Mouse (Mus musculus) kidney, adult 2 months (tissue): ENCODE data around the gene Lsm10. TPM values are rescaled to one million over a fixed set of nuclear protein-coding genes. Genes with fewer than 3 reads are reported as not detected.

Experiments used
- DNase-seq: peaks from one replicate; pipeline ENCODE4 v3.0.0; 2021
- H3K27ac ChIP-seq: fragments of 200-500 bp; 2 replicates; pipeline ENCODE4 v1.5.1; 2012; ENCODE audit warnings: low read depth, low read length, control low read depth, inconsistent platforms; ENCODE audit not compliant: insufficient read depth
- H3K27me3 ChIP-seq: fragments of 200-500 bp; replicated peaks from 2 replicates; pipeline ENCODE4 v1.6.1; 2012; ENCODE audit warnings: mild to moderate bottlenecking, moderate library complexity, low read length, inconsistent platforms; ENCODE audit not compliant: control insufficient read depth, insufficient read depth
- H3K36me3 ChIP-seq: fragments of 200-500 bp; 2 replicates; pipeline ENCODE4 v1.6.1; 2012; ENCODE audit warnings: mild to moderate bottlenecking, moderate library complexity, low read length, inconsistent platforms; ENCODE audit not compliant: control insufficient read depth, insufficient read depth
- H3K4me1 ChIP-seq: fragments of 200-500 bp; 2 replicates; pipeline ENCODE4 v1.6.1; 2011; ENCODE audit warnings: low read length; ENCODE audit not compliant: control insufficient read depth, insufficient read depth
- H3K4me3 ChIP-seq: fragments of 200-500 bp; 2 replicates; pipeline ENCODE4 v1.5.1; 2011; ENCODE audit warnings: mild to moderate bottlenecking, low read depth, low read length, control low read depth; ENCODE audit not compliant: insufficient read depth
- CTCF ChIP-seq: fragments of 200-500 bp; conservative IDR thresholded peaks from 2 replicates; pipeline ENCODE4 v1.5.1; 2011; ENCODE audit warnings: low read depth, mild to moderate bottlenecking, control low read depth, low read length, moderate library complexity, mixed read lengths; ENCODE audit not compliant: insufficient read depth, insufficient read length
- POLR2A ChIP-seq: fragments of 200-500 bp; IDR thresholded peaks from one replicate; pipeline ENCODE4 v1.6.1; 2011; ENCODE audit warnings: low read depth, low read length, control low read depth
- WGBS: fragments of 180-500 bp; shearing (Covaris S2); methylation state at CpG from one replicate; pipeline ENCODE4 v1.1.7; 2018; 5-methylcytosine and 5-hydroxymethylcytosine counted together
- polyA plus RNA-seq: library from polyadenylated mRNA; depleted of rRNA; stranded (reverse); fragments of >200 nt; gene quantifications from 2 replicates; pipeline ENCODE4 v1.2.3, GENCODE M21; 2012

Lsm10 gene
- polyA plus RNA-seq, 1 experiment = 36.5 TPM

- WGBS = 10% methylated on average over 6 of the region's 6 CpGs
- H3K4me1 ChIP-seq = peaks cover 55% of the 10 kb centered on the region
- TF ChIP-seq CTCF = peak; percentile 70
- no peak for TF ChIP-seq POLR2A
- DNase-seq = peak; percentile 70
- 0 out of 2 replicates have a peak overlapping the region, but pooled peaks have one; percentile 36 for H3K27ac ChIP-seq
- H3K27me3 ChIP-seq = no peaks in the 10 kb centered on the region
- H3K36me3 ChIP-seq = no peaks in the 10 kb centered on the region
- H3K4me3 ChIP-seq = no peak overlapping the region
These were observed 17.5 kb downstream of the Lsm10 start for GRCm38 (mm10) chr4:126113943-126114342.

- Histone ChIP-seq H3K4me3 (no peak overlapping the region), H3K36me3 (no peaks in the 10 kb centered on the region), H3K27me3 (no peaks in the 10 kb centered on the region), H3K4me1 (peaks cover 44% of the 10 kb centered on the region), H3K27ac (0 out of 2 replicates have a peak overlapping the region, but pooled peaks have one; percentile 22)
- TF ChIP-seq POLR2A = no peak
- no peak for TF ChIP-seq CTCF
- 48% methylated on average over 9 of the region's 9 CpGs for WGBS
- peak; percentile 64 for DNase-seq
These were observed 19.0 kb downstream of the Lsm10 start for GRCm38 (mm10) chr4:126115411-126115810.

- TF ChIP-seq POLR2A (no peak), CTCF (no peak)
- no peak for DNase-seq
- Histone ChIP-seq H3K4me3 (no peak overlapping the region), H3K4me1 (peaks cover 38% of the 10 kb centered on the region), H3K27me3 (no peaks in the 10 kb centered on the region), H3K27ac (0 out of 2 replicates have a peak overlapping the region, but pooled peaks have one; percentile 10), H3K36me3 (no peaks in the 10 kb centered on the region)
- 47% methylated on average over 6 of the region's 6 CpGs for WGBS
These were observed 19.6 kb downstream of the Lsm10 start for GRCm38 (mm10) chr4:126115871-126116521.

- Histone ChIP-seq H3K4me3 (no peak overlapping the region), H3K27ac (no peak overlapping the region), H3K27me3 (no peaks in the 10 kb centered on the region), H3K4me1 (peaks cover 35% of the 10 kb centered on the region), H3K36me3 (no peaks in the 10 kb centered on the region; the same call in 1 of the 2 replicates)
- no peak for DNase-seq
- WGBS = 82% methylated on average over 8 of the region's 8 CpGs
- TF ChIP-seq CTCF (no peak), POLR2A (no peak)
These were observed 20.7 kb downstream of the Lsm10 start for GRCm38 (mm10) chr4:126117116-126117515.

GRCm38 (mm10) chr4:126118651-126119050 is 22.2 kb downstream of the Lsm10 start:
- Histone ChIP-seq H3K27me3 (no peaks in the 10 kb centered on the region), H3K4me1 (peaks cover 28% of the 10 kb centered on the region), H3K4me3 (no peak overlapping the region), H3K27ac (no peak overlapping the region), H3K36me3 (no peaks in the 10 kb centered on the region; the same call in 1 of the 2 replicates)
- DNase-seq = no peak
- TF ChIP-seq CTCF = no peak
- TF ChIP-seq POLR2A = no peak
- 83% methylated on average over 4 of the region's 4 CpGs for WGBS

DNA sequence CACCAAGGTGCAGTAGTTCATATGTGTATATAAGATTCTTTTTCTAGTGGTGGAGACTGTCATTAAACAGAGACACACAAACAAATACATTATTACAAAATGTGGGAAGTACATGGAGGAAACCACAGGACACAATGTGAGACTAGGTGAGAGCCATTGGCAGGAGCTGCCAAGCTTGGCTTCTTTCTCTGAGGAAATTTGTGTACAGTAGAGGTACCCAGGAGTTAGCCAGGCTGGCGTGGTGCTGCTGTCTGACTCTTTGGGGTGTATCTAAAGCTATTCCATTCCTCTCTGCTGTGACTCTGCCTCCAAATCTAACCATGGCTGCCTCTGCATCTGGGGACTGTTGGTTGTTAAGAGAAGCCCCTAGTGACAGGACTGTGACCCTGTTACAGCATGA is 22.6 kb downstream of the Lsm10 start:
- no peaks in the 10 kb centered on the region for H3K27me3 ChIP-seq
- no peak for DNase-seq
- WGBS = 89% methylated on average over 1 of the region's 1 CpGs

DNA sequence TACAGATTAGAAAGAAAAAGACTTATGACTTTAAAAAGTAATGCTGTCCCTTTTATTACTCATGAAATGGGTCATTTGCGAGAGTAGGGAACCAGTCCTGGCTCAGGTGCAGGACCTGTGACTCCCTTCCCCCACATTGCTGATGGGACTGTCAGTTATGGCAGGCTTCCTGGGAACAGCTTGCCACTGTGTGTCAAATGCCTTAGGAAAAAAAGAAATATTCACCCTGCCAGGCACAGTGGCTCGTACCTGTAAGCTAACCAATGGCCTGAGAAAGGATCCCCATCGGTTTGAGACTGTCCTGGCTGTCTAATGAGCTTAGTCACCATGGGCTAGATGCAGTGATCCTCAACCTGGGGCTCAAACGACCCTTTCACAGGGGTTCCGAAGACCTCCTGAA is 23.6 kb downstream of the Lsm10 start:
- peak; percentile 54 for DNase-seq
- Histone ChIP-seq H3K36me3 (no peaks in the 10 kb centered on the region; the same call in 1 of the 2 replicates), H3K4me1 (peaks cover 14% of the 10 kb centered on the region), H3K4me3 (no peak overlapping the region), H3K27ac (no peak overlapping the region), H3K27me3 (no peaks in the 10 kb centered on the region)
- 49% methylated on average over 5 of the region's 5 CpGs for WGBS
- TF ChIP-seq CTCF (no peak), POLR2A (no peak)

More for the DNA sequence above, 22.6 kb downstream of the Lsm10 start:
- Histone ChIP-seq H3K36me3 (no peaks in the 10 kb centered on the region; the same call in 1 of the 2 replicates), H3K27ac (no peak overlapping the region), H3K4me1 (peaks cover 24% of the 10 kb centered on the region), H3K4me3 (no peak overlapping the region)
- no peak for TF ChIP-seq POLR2A
